Mouse (Mus musculus) spleen, adult 2 months (tissue): Measurements from ENCODE around the gene Dgki. TPM values are rescaled to one million over a fixed set of nuclear protein-coding genes. Genes with fewer than 3 reads are reported as not detected.

Experiments
- DNase-seq, 2 experiments: peaks; one replicate each; pipeline versions ENCODE4 v3.0.0 to v3.0.0-alpha.2; 2012 to 2021; ENCODE audit warnings: low spot score in 2 of 2, low read depth in 1 of 2
- H3K27ac ChIP-seq: fragments of 200-500 bp; 2 replicates; pipeline ENCODE4 v1.5.1; 2012; ENCODE audit warnings: low read length, inconsistent platforms; ENCODE audit not compliant: insufficient read depth
- H3K27me3 ChIP-seq: fragments of 200-500 bp; 2 replicates; pipeline ENCODE4 v1.6.1; 2012; ENCODE audit warnings: mild to moderate bottlenecking, moderate library complexity, low read length, inconsistent platforms; ENCODE audit not compliant: control insufficient read depth, insufficient read depth
- H3K36me3 ChIP-seq: fragments of 200-500 bp; 2 replicates; pipeline ENCODE4 v1.6.1; 2012; ENCODE audit warnings: mild to moderate bottlenecking, low read length, inconsistent platforms; ENCODE audit not compliant: control insufficient read depth, insufficient read depth
- H3K4me1 ChIP-seq: fragments of 200-500 bp; 2 replicates; pipeline ENCODE4 v1.6.1; 2011; ENCODE audit warnings: inconsistent platforms; ENCODE audit not compliant: control insufficient read depth, insufficient read depth, insufficient read length
- H3K4me3 ChIP-seq: fragments of 200-500 bp; 2 replicates; pipeline ENCODE4 v1.5.1; 2011; ENCODE audit warnings: mild to moderate bottlenecking, inconsistent platforms; ENCODE audit not compliant: insufficient read depth, insufficient read length; ENCODE audit errors: extremely low read depth
- CTCF ChIP-seq: fragments of 200-500 bp; IDR thresholded peaks from 2 replicates; pipeline ENCODE4 v1.5.1; 2011; ENCODE audit warnings: mild to moderate bottlenecking, inconsistent platforms; ENCODE audit not compliant: insufficient read depth, insufficient read length, insufficient replicate concordance; ENCODE audit errors: extremely low read depth
- POLR2A ChIP-seq: fragments of 200-500 bp; IDR thresholded peaks from 2 replicates; pipeline ENCODE4 v1.6.1; 2011; ENCODE audit warnings: low read depth, low read length, inconsistent platforms
- WGBS: fragments of 180-500 bp; shearing (Covaris S2); methylation state at CpG from one replicate; pipeline ENCODE4 v1.1.7; 2018; 5-methylcytosine and 5-hydroxymethylcytosine counted together
- polyA plus RNA-seq: library from polyadenylated mRNA; depleted of rRNA; stranded (reverse); fragments of >200 nt; gene quantifications from 2 replicates; pipeline ENCODE4 v1.2.3, GENCODE M21; 2012

Gene Dgki
- polyA plus RNA-seq, 1 experiment = 0.70 TPM

DNA sequence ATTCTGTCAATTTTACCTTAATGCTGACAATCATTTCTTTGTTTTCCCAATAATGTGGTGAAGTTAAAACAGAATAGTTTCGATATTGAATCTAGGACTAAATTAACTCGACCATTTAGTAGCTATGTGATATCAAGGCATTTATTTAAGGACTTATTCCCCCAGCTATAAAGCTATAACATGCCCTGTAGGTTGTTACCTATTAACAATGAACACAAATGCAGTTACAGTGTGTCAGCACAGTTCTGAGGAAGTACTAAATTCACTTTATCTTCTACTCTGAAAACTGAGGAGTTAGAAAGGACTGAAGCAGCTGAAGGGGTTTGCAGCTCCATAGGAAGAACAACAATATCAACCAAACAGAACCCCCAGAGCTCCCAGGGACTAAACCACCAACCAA, 409.2 kb downstream of the Dgki start:
- H3K4me1 ChIP-seq = no peaks in the 10 kb centered on the region
- no peak for TF ChIP-seq CTCF
- no peak for TF ChIP-seq POLR2A
- no peak for DNase-seq
- no peaks in the 10 kb centered on the region for H3K36me3 ChIP-seq
- H3K27ac ChIP-seq = no peak overlapping the region
- WGBS = 70% methylated on average over 2 of the region's 2 CpGs
- no peak overlapping the region for H3K4me3 ChIP-seq
- H3K27me3 ChIP-seq = no peaks in the 10 kb centered on the region

DNA sequence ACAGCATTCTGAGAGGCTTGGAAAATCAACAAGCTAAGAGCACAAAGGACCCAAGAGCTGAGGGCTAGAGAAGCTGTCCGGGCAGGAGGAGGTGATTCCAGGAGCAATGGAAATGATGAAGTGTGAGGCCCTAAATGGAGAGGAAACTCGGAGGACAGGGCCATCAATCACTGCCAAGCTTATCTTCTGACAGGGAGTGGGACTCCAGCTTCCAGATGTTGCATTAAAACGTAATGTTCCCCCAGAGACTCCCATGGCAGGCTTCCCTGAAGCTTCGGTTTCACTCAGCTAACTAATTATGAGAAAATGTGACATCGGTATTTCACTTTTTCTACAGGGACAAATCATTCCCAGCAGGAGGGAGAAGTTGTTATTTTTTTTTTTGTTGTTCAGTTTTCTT, 409.7 kb downstream of the Dgki start:
- Histone ChIP-seq H3K4me3 (no peak overlapping the region), H3K27me3 (no peaks in the 10 kb centered on the region), H3K4me1 (no peaks in the 10 kb centered on the region), H3K27ac (no peak overlapping the region), H3K36me3 (no peaks in the 10 kb centered on the region)
- WGBS = 56% methylated on average over 5 of the region's 5 CpGs
- TF ChIP-seq CTCF (no peak), POLR2A (no peak)
- DNase-seq = no peak

DNA sequence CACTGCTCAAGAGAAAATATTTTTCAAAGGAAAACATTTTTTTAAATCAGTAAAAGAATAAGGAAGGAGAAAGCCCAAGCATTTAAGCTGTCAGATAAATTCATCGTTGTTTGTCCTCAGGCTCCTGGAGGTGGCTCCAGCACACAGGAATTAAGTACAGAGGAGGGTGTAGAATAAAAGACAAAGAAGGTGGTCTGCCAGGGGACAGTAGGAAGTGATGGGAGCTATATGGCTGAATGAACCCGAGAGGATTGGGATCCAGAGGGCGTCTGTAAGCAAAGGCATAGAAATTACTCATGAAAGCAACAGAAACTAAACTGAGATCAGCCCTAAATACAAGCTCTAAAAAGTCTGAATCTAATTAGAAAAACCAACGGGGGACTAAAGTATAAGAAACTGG, 418.7 kb downstream of the Dgki start:
- WGBS = 87% methylated on average over 4 of the region's 4 CpGs
- TF ChIP-seq CTCF = no peak
- TF ChIP-seq POLR2A = no peak
- no peaks in the 10 kb centered on the region for H3K4me1 ChIP-seq
- H3K36me3 ChIP-seq = no peaks in the 10 kb centered on the region
- DNase-seq = no peak
- no peak overlapping the region for H3K27ac ChIP-seq
- H3K4me3 ChIP-seq = no peak overlapping the region
- no peaks in the 10 kb centered on the region for H3K27me3 ChIP-seq

DNA sequence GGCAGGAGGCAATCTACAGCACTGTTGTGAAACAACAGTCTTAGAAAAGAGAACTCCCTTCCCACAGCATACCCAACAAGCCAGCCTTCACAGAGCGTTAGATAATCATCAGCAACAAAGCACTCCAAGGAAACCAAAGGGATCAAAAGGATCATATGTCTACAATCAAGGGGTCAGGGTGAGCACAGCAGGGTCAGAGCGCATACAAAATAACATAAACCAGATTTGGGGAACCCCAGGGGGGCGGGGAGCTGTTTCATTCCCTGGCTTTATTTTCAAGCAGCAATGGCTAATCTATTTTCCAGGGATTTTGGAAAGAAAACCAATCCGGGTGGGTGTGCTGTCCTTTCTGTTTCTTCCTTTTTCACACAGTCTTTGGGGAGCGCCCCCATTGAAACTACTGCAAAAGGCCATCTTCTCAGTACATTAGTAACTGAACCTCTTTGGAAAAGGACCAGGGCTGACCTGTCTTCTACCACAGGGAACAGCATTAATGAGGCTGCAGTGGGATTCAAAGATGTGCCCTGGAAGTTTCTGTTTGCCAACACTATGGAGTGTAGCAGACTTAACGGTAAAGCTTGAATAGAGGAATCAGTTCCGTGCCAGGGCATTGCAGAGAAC, 419.2 kb downstream of the Dgki start:
- no peaks in the 10 kb centered on the region for H3K36me3 ChIP-seq
- no peaks in the 10 kb centered on the region for H3K27me3 ChIP-seq
- H3K27ac ChIP-seq = no peak overlapping the region
- DNase-seq = no peak
- no peaks in the 10 kb centered on the region for H3K4me1 ChIP-seq
- 85% methylated on average over 7 of the region's 7 CpGs for WGBS
- TF ChIP-seq CTCF = no peak
- TF ChIP-seq POLR2A = no peak
- H3K4me3 ChIP-seq = no peak overlapping the region

DNA sequence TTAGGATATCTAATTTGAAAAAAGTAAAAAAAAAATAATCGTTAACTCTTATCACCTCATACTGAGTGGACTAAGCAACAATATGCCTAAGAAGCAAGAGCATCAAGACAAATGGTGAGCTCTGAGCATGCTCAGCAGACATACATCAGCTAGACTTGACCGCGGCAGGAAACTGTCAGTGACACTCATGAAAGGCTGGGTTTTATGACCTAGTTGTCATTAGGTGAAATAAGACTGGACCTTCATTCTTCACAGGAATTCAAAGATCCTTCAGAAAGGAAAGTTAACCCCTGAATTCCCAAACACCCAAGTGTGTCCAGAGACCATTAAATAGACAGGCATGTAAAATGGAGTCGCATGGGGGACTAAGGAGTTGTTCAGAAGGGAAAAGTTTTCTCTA, 422.6 kb downstream of the Dgki start:
- no peak for DNase-seq
- Histone ChIP-seq H3K36me3 (no peaks in the 10 kb centered on the region), H3K4me3 (no peak overlapping the region), H3K27me3 (no peaks in the 10 kb centered on the region), H3K4me1 (no peaks in the 10 kb centered on the region), H3K27ac (no peak overlapping the region)
- no peak for TF ChIP-seq CTCF
- no peak for TF ChIP-seq POLR2A
- WGBS = 77% methylated on average over 4 of the region's 4 CpGs

DNA sequence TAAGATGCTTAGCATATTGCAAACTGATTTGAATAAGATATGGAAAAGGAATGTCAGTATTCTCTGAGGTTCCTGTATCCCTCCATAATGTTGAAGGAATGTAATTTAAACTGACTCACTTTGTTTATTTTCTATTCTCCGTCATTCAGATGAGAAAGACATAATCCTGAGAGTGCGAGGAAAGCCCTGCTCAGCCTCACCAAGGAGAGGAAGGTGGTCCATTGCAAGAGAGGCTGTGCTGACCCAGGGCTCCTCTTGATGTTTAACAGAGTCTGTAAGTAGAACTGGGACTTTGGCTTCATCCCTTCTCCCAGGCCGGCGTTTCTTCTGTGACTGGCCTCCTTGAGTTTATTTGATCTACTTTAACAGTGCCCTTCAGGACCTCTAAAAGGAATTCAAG, 423.6 kb downstream of the Dgki start:
- no peaks in the 10 kb centered on the region for H3K36me3 ChIP-seq
- no peaks in the 10 kb centered on the region for H3K4me1 ChIP-seq
- DNase-seq = no peak
- 84% methylated on average over 4 of the region's 4 CpGs for WGBS
- H3K4me3 ChIP-seq = no peak overlapping the region
- TF ChIP-seq POLR2A (no peak), CTCF (no peak)
- no peaks in the 10 kb centered on the region for H3K27me3 ChIP-seq
- H3K27ac ChIP-seq = no peak overlapping the region

DNA sequence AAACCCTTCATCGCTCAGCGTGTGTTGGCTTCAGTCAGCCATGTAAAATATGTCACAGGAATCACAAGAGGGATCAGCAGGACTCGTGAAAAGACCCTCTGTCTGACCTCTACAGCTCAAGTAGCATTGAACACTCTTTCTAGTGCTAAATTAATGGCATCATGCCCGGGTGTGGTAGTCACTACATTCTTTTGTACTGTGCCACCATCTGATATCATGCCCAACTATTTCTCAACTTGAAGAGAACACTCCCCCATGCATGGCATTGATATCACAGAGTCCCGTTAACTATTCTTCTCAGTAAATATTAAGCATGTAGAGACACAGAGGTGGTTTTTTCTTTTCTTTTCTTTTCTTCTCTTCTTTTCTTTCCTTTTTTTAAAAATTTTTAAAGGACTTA, 424.1 kb downstream of the Dgki start:
- Histone ChIP-seq H3K36me3 (no peaks in the 10 kb centered on the region), H3K4me1 (no peaks in the 10 kb centered on the region), H3K4me3 (no peak overlapping the region), H3K27me3 (no peaks in the 10 kb centered on the region), H3K27ac (no peak overlapping the region)
- TF ChIP-seq POLR2A (no peak), CTCF (no peak)
- WGBS = 82% methylated on average over 5 of the region's 5 CpGs
- no peak for DNase-seq
